Mouse (Mus musculus): ENCODE measurements around the gene Il20ra.
"Not testable (repeated sequence)": the region's sequence is repeated elsewhere in the genome, so short reads cannot be mapped to it uniquely, and the experiment has no call there.

Gene Il20ra

DNA sequence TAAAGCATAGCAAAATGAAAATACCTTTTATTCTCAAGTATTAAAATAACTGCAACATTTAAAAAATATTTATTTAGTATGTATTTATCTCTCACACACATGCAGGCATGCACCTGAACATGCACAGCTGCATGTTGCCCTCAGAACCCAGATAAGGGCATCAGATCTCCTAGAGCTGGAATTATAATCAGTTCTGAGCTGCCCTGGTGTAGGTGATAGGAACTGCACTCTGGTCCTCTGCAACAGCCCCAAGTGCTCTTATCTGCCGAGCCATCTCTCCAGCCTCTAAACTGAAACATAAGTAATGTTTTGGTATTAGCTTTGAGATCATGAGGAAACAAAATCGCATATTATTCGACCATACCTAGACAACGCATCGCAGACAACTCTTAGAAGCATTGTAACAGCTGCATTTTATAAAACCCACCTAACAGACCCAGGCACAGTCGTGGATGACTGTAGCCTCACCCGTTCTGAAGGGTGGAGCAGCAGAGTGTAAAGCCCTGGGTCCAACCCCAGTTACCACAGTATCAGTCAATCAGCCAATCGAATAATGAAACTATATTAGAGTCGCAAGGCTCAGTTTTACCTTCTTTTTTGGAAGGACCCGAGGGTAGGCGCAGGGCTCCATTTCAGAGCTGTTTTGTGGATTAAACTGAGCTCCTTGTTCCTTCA is 11.9 kb downstream of the Il20ra start:
- in situ Hi-C loops (cut with MboI; ENCODE audit: low pct_unique_long_range_greater_than_20kb in 1 of 2, low sequenced_read_pairs in 2 of 2, unreplicated experiment in 1 of 2): loop anchor here (25.0 kb wide), 3 partner anchors 338 to 538 kb away; partner anchors contain the start of gene Map7 (in 1 of the 2)

DNA sequence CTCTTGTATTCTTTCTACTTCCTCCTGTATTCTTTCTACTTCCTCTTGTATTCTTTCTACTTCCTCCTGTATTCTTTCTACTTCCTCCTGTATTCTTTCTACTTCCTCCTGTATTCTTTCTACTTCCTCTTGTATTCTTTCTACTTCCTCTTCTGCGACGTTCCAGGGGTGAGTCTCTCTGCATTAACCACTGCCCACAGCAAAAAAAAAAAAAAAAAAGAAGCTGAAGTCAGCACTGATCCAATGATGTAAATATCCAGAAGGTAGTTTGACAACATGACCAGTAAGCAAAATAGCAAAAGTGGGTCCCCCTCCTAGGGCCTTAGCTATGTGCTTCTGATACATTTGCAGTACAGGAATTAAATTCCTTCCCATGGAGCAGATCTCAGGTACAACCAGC is 26.1 kb downstream of the Il20ra start:
- in situ Hi-C loops (cut with MboI; ENCODE audit: low pct_unique_long_range_greater_than_20kb in 1 of 2, low sequenced_read_pairs in 2 of 2, unreplicated experiment in 1 of 2): not testable (repeated sequence)

DNA sequence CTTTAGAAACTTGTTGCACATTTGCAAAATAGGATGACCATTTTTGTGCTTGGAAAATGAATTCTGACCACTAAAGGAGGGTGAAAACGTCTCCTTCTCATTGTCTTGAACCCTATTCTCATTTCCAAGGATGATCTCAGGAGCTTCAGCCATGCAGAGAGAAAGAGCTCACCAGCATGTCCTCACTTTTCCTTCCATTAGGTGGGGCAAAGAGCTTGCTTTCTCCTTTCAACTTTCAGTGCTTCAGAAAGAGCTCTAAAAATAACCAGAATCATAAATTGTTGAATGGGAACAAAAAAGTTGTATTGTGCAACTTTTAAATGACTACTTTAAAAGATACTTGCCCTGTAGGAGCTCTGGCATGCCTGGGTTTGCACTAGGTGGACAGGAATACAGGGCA is 33.3 kb downstream of the Il20ra start:
- in situ Hi-C loops (cut with MboI; ENCODE audit: low pct_unique_long_range_greater_than_20kb in 1 of 2, low sequenced_read_pairs in 2 of 2, unreplicated experiment in 1 of 2): no loop called here

DNA sequence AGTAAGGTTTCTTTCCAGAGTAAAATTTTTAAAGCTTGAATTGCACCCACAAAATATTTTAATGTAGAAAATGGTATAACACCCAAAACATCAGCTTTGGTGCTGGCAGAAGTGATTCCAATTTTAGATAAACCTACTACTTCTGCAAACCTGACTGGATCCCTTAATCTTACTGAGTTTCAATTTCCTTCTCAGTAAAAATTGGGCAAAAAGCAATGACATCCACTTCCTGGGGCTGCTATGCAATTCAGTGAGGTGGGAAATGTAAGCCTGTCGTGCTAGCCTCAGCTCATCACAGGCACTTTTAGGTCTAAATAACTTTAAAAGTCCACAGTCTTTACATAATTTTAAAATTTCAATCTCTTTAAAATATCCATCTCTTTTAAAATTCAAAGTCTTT is 33.8 kb downstream of the Il20ra start:
- in situ Hi-C loops (cut with MboI; ENCODE audit: low pct_unique_long_range_greater_than_20kb in 1 of 2, low sequenced_read_pairs in 2 of 2, unreplicated experiment in 1 of 2): no loop called here

DNA sequence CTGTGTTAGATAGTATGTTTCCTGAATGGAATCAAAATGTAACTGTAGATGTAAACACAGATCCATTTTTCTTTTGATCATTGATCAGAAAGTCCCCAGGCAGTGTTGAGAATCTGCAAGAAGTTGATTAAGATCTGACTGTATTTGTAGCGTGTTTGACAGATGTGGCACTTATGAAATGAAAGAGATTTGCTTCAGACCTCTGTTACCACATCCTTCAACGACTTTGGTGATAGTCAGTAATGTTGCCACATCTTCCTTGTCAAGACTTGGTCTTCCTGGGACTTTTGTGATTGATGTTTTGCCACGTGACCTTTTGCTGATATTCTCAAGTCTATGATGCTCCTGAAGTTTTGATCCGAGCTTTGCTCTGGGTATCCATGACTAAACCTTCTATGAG is 35.3 kb downstream of the Il20ra start:
- in situ Hi-C loops (cut with MboI; ENCODE audit: low pct_unique_long_range_greater_than_20kb in 1 of 2, low sequenced_read_pairs in 2 of 2, unreplicated experiment in 1 of 2): no loop called here

DNA sequence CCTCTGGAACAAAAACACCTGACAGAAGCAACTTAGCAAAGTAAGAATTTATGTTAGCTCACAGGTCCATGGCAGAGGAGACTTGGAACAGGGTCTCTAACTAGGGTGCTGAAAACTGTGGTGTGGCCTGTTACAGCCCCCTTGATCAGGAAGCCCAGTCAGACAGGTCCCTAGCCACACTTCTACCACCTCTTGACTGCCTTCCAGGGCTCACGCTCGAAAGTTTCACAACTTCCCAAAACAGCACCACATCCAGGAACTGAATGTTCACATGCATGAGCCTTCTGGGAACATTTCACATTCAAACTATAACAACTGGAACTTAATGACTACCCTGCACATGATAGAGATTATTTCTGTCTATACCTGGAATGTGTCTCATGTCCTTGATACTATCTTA is 53.1 kb downstream of the Il20ra start:
- in situ Hi-C loops (cut with MboI; ENCODE audit: low pct_unique_long_range_greater_than_20kb in 1 of 2, low sequenced_read_pairs in 2 of 2, unreplicated experiment in 1 of 2): no loop called here

DNA sequence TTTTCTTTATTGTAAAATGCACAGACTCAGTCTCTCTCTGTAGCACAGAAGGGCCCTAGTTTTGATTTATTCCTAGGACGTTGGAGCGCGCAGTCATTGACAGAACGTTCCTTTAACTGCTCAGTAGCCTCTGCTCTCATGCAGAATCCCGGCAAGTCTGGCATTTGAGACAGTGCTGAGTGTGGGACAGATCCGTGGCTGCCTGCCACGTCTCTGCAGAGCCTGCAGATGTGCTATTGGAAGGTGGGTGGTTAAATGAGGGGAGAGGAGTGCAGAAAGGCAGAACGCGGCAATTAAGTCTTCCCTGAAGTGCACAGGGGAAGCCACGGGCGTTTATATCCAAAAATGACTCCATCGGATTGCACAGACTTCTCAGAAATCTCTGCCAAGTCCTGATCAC is 66.7 kb downstream of the Il20ra start:
- in situ Hi-C loops (cut with MboI; ENCODE audit: low pct_unique_long_range_greater_than_20kb in 1 of 2, low sequenced_read_pairs in 2 of 2, unreplicated experiment in 1 of 2): no loop called here

DNA sequence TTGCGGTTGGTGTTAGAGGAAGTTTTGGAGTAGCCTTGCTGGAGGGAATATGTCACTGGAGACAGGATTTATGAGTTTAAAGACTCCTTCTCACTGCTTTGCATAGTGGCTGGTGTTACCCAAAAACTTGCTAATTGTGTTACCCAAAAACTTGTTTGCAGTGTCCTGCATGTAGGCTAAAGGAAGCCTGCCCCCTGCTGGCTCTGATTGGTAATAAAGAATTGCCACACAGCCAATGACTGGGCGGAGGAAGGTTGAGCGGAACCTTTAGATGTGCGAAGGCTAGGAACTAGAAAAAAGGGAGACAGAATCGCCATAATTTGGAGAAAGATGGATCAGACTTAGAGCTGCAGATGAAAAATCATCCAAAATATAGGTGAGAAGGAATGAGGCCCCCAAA is 69.0 kb downstream of the Il20ra start:
- in situ Hi-C loops (cut with MboI; ENCODE audit: low pct_unique_long_range_greater_than_20kb in 1 of 2, low sequenced_read_pairs in 2 of 2, unreplicated experiment in 1 of 2): no loop called here

DNA sequence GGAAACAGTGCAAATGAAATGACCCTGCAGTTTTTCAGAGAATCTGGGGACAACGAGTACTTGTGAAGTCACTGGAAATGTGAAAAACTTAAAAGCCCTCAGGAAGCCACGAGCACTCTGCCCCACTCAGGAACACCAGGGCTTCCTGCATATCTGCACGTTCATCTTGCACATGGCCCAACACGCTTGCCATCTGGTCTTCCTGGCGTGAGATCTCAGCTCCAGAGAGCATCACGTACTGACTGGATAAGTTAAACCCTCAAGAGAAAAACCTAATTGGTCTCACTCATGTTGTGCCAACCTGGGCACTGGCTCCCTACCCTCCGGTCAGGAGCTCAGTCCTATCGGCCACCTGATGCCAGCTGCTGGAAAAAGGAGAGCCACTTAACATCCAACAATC is 82.6 kb downstream of the Il20ra start:
- in situ Hi-C loops (cut with MboI; ENCODE audit: low pct_unique_long_range_greater_than_20kb in 1 of 2, low sequenced_read_pairs in 2 of 2, unreplicated experiment in 1 of 2): no loop called here

DNA sequence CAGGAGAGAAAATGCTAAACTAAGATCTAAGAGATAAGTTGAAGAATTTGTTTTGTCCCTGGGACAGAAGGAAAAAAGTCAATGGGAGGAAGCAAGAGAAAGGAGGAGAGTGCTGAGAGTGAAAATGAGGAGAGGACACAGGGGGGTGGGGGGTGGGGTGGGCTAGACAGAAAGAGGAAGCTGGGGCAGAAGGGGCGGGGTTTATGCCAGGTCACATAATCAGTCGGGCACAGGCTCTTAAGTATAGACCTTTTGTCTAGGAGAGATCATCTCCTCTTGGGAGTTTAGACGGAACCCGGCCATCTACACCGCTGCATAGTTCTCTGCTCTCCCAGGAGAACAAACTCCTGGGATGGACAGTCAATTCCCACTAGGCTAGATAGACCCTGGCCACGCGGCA is 90.6 kb downstream of the Il20ra start:
- in situ Hi-C loops (cut with MboI; ENCODE audit: low pct_unique_long_range_greater_than_20kb in 1 of 2, low sequenced_read_pairs in 2 of 2, unreplicated experiment in 1 of 2): no loop called here

DNA sequence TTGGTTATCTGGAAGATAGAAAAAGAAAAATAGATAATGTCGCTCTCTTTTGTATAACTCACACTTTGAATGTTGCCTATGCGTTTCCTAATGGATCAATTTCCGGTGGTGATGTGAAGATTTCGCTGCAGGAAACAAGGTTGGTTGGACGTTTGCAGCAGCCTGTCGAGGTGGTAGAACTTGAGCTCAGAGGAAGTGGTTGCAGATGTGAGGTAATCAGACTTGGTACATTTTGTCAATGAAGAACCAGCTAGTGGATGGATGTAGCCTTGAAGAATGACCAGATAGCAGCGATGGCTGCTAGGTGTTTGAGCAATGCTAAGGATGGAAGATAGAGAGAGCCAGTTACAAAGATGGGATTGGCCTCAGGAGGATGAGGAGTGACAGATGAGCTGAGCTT is 92.4 kb downstream of the Il20ra start:
- in situ Hi-C loops (cut with MboI; ENCODE audit: low pct_unique_long_range_greater_than_20kb in 1 of 2, low sequenced_read_pairs in 2 of 2, unreplicated experiment in 1 of 2): no loop called here
